Mouse (Mus musculus) left cerebral cortex, postnatal 4 days (tissue): ENCODE results near the gene Olfr1299. TPM values are rescaled to one million over a fixed set of nuclear protein-coding genes. Genes with fewer than 3 reads are reported as not detected.

ENCODE experiments used
- DNase-seq: peaks from one replicate; pipeline ENCODE4 v3.0.0-alpha.2; 2022
- intact Hi-C: fragments of 180-260 bp; cut with DNase I; formaldehyde crosslinking; loops from one replicate; pipeline ENCODE4 v1.15.1; 2025
- total RNA-seq, 2 experiments: library from RNA; stranded (reverse); gene quantifications; 2 replicates each; pipeline ENCODE4 v1.2.3; 2021

Gene Olfr1299
- total RNA-seq = not detected

- intact Hi-C loops = no loop called here
- no peak for DNase-seq
Measured at GRCm38 (mm10) chr2:111661119-111661518, at the start of gene Olfr1299. Gene Olfr1299 (plus strand): TSS chr2:111661419.

GRCm38 (mm10) chr2:111626397-111626796 is 34.8 kb upstream of the Olfr1299 start, which contains the start of gene Olfr1297:
Gene Olfr1297 (minus strand): TSS chr2:111626497.
- intact Hi-C loops = no loop called here
- DNase-seq = no peak

- intact Hi-C loops = no loop called here
Measured at GRCm38 (mm10) chr2:111649101-111649500, 12.1 kb upstream of the Olfr1299 start, which contains the start of gene Olfr1298. Gene Olfr1298 (minus strand): TSS chr2:111649201.

More at GRCm38 (mm10) chr2:111649101-111649500, 12.1 kb upstream of the Olfr1299 start, which contains the start of gene Olfr1298:
- DNase-seq = no peak

Other genes with a start within 250 kb of the Olfr1299 start
- not detected for gene Olfr1286, start 238.3 kb upstream of the Olfr1299 start, total RNA-seq
- gene Olfr1287, start 212.3 kb upstream of the Olfr1299 start, total RNA-seq = not detected
- not detected for gene Olfr1288, start 187.3 kb upstream of the Olfr1299 start, total RNA-seq
- gene Olfr1289, start 180.6 kb upstream of the Olfr1299 start, total RNA-seq = not detected
- gene Olfr1290, start 167.6 kb upstream of the Olfr1299 start, total RNA-seq = not detected
- not detected for gene Olfr1291-ps1, start 164.2 kb upstream of the Olfr1299 start, total RNA-seq
- not detected for gene Olfr1293-ps, start 136.2 kb upstream of the Olfr1299 start, total RNA-seq
- gene Olfr1294, start 121.1 kb upstream of the Olfr1299 start, total RNA-seq = not detected
- not detected for gene Olfr1295, start 91.7 kb upstream of the Olfr1299 start, total RNA-seq
- not detected for gene Olfr1297, start 34.9 kb upstream of the Olfr1299 start, total RNA-seq
- gene Olfr1298, start 12.2 kb upstream of the Olfr1299 start, total RNA-seq = not detected
- not detected for gene Olfr1301, start 89.6 kb downstream of the Olfr1299 start, total RNA-seq
- not detected for gene Olfr1302, start 116.0 kb downstream of the Olfr1299 start, total RNA-seq
- not detected for gene Olfr1303, start 158.9 kb downstream of the Olfr1299 start, total RNA-seq
- gene Olfr1305, start 215.7 kb downstream of the Olfr1299 start, total RNA-seq = not detected